Mouse (Mus musculus) left cerebral cortex, postnatal 36 days (tissue): Measurements from ENCODE around the gene Tead2. TPM values are rescaled to one million over a fixed set of nuclear protein-coding genes. Genes with fewer than 3 reads are reported as not detected.

Source experiments
- DNase-seq, 2 experiments: peaks; one replicate each; pipeline ENCODE4 v3.0.0; 2021 to 2022; ENCODE audit warnings: low spot score in 2 of 2, mixed read lengths in 1 of 2
- intact Hi-C: fragments of 180-260 bp; cut with DNase I; formaldehyde crosslinking; loops from one replicate; pipeline ENCODE4 v1.15.1; 2025
- total RNA-seq, 2 experiments: library from RNA; stranded (reverse); gene quantifications; 2 replicates each; pipeline ENCODE4 v1.2.3; 2021

The Tead2 gene
- total RNA-seq, 2 experiments from 2014 or later = 3.9 to 5.6 TPM

DNA sequence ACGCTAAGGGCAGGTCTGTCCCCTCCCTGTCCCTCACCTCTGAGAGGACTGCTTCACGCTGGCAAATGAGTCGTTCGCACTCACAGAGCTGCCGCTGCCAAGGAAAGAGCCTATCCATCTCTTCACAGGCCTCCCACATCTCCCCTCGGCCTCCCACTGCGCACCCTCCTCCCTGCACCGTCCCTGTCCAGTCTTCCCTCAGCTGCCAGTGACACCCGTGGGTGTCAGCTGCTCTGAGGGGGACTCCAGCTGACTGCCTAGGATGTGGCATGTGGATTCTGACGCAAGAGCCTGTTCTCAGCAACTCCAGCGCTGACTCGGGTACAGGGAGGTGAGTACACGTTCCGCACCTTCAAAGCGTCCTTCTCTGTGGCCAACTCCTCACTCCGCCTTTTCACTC lies 26.0 kb upstream of the Tead2 start:
- DNase-seq = peak; percentile 73 to 80

DNA sequence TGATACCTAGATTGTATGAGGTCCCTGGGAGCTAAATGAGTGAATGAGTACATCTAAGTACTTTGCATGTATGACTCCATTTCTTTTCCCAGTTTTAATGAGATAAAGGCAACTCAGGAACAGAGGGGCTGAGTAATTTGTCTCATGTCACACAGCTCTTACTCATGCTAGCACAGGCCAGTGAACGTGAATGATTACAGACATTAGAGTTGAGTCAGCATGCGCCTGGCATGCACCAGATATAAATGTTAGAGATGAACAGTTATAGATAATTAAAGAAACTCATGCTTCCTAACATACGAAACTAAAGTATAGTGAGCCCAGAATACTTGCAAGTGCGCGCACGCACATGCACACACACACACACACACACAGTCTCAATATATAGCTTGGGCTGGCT lies 25.4 kb upstream of the Tead2 start:
- DNase-seq = no peak
- intact Hi-C loops = loop anchor here (2.0 kb wide), 1 partner anchor 43 kb away; no protein-coding TSS in a partner anchor

More for the DNA sequence above, 26.0 kb upstream of the Tead2 start:
- intact Hi-C loops = no loop called here

GRCm38 (mm10) chr7:45191161-45191560 lies 24.4 kb upstream of the Tead2 start:
- no peak for DNase-seq
- intact Hi-C loops = loop anchor here (2.0 kb wide), 1 partner anchor 42 kb away; no protein-coding TSS in a partner anchor

DNA sequence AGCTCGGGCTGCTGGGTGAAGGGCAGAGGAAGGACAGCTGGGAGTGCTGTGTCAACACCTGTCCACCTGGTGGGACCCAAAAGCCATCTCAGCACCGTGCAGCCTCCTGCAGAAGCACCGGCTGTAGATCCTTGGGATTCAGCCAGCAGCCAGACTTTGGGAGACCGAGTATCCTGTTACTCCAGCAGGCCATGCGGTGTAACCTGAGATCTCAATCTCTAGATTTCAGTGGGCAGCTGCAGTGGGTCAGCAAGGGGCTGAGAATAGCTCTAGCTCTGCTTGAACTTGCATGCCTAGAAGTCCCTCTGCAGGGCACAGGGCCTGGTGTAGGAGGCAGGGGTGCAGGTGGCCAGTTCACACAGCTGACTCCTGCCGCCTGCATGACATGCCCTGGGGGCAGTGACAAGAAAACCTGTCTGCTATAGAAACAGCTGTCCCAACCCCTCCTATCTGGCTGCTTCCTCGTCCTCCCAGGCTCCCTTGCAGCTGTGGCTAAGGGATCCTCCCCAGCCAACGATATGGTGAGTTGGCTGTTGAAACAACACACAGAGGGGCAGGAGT lies 23.7 kb upstream of the Tead2 start:
- intact Hi-C loops = loop anchor here (2.0 kb wide), 1 partner anchor 41 kb away; no protein-coding TSS in a partner anchor
- no peak for DNase-seq

DNA sequence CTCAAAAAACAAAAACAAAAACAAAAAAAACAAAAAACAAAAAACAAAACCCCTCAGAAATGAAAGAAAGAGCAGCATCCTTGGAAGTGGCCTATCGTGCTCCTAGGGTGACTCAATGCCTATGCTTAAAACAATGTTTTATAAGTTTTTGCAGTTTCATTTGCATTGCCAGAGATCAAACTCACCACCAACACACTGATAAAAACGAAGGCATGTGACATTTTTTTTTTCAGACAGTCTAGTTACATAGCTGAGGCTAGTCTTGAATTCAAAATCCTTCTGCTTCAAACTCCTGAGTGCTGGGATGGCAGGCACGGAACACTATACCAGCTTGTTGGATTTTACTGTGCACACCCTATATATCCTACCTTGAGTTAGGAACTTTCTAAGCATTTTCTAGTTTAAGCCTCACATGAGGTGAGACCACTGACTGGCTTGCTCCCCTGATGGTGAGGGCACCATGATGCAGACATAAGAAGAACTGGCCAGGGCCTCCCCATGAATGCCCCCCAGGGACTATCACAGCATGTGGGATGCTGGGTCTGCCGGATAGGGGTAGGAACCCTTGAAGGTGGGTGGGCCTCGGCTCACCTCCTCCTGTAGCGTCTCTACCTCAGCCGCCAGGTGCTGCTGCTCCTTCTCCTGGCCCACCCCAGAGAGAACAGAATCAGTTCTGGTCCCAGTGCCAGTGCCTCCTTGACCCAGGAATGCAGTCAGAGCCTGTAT lies 22.8 kb upstream of the Tead2 start:
- intact Hi-C loops = no loop called here
- no peak for DNase-seq

DNA sequence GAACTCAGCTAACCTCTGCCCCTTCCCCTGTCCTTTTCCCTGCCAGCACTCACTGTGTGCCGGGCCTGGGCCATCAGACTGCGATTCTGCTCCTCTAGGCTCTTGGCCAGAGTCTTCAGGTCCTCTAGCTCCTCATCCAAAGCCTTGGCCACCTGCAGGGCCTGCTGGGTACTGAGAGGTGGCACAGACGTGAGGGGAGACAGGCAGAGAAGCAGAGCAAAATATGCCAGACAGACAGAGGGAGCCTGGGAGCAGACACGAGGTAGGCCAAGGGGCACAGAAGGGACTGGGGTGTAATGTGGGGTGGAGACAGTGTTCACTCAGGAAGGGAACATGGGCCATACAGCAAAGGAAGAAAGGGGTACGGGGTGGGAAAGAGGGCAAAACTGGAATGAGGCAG lies 22.1 kb upstream of the Tead2 start:
- DNase-seq = no peak
- intact Hi-C loops = no loop called here

GRCm38 (mm10) chr7:45193871-45194785 lies 21.4 kb upstream of the Tead2 start:
- intact Hi-C loops = no loop called here
- no peak for DNase-seq

DNA sequence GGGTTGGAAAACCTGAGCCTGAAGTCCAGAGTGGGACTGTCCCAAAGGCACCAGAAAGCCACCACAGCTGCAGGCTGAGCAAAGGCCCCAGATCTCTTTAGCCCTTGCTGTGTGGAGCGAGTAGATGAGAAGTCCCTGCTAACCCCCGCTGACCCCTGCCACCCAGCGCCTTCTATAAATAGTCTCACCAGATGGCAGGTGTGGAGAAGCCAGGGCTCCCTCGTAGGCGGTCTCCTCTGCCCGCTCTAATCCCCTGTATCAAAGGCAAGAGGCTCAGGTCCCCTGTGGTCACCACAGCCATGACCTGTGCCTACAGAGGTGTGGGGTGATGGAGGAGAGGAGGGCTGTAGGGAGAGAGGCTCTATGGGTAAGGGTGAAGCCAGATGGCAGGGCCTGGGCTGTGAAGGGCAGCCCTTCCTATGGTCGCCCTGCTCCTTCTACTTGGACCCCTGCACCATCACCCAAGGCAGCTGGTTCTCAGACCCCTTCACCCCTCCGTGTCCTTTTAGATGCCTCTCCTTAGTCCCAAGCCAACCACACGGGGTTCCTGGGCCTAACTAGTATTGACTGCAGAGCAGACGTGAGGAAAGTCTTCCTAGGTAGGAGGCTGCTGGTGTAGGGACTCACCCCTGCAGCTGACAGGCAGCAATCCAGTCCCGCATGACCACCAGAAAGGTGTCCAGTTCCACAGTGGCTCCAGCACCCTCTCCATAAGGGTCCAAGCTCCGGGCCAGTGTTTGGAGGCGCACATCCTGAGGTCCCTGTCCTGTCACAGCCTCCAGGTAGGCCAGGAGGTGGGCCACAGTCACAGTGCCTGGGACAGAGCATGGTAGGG lies 20.0 kb upstream of the Tead2 start:
- intact Hi-C loops = loop anchor here (2.0 kb wide), 1 partner anchor 33 kb away; the partner anchor contains the start of gene Slc17a7
- no peak for DNase-seq

DNA sequence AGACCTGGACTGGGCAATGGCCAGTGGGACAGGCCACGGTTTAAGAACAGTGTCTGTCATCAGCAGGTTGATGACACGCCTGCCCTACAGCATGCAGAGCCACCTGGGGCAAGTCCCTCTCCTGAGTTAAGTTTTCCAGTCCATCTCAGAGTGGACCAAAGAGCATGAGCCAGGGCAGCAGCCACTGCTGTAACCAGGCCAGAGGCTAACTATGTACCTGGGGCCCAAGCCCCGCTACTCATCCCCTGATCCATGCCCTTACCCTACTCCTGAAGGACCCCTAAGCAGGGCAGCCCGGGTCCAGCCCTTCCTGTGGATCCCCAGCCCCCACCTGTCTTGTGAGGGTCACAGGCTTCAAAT lies 19.4 kb upstream of the Tead2 start:
- DNase-seq = no peak
- intact Hi-C loops = loop anchor here (2.0 kb wide), 1 partner anchor 33 kb away; the partner anchor contains the start of gene Slc17a7

GRCm38 (mm10) chr7:45196994-45197393 lies 18.6 kb upstream of the Tead2 start:
- no peak for DNase-seq
- intact Hi-C loops = loop anchor here (2.0 kb wide), 1 partner anchor 34 kb away; the partner anchor contains the start of gene Slc17a7

- intact Hi-C loops = no loop called here
- DNase-seq = peak; percentile 69 to 75
These were observed 17.1 kb upstream of the Tead2 start for GRCm38 (mm10) chr7:45198435-45198834.

GRCm38 (mm10) chr7:45198961-45199360 lies 16.6 kb upstream of the Tead2 start:
- intact Hi-C loops = no loop called here
- peak; percentile 64 to 75 for DNase-seq

DNA sequence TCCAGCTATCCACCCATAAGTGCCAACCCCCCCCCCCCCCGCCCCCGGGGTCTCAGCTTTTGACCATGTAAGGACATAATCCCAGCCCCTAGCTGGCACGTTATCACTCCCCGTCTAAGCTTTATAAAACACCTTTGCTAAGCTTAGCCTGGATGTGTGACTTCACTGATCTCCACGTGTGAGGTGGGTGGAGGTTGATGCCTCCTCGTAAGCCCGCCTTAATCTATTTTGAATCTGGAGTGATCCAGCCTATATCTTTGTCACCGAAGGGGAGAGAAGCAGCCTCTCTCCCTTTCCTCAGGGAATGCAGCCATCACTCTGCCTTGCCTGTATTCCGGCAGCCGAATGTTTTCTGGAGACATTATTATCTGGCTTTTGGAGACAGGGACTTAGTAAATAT lies 12.9 kb upstream of the Tead2 start:
- intact Hi-C loops = no loop called here

DNA sequence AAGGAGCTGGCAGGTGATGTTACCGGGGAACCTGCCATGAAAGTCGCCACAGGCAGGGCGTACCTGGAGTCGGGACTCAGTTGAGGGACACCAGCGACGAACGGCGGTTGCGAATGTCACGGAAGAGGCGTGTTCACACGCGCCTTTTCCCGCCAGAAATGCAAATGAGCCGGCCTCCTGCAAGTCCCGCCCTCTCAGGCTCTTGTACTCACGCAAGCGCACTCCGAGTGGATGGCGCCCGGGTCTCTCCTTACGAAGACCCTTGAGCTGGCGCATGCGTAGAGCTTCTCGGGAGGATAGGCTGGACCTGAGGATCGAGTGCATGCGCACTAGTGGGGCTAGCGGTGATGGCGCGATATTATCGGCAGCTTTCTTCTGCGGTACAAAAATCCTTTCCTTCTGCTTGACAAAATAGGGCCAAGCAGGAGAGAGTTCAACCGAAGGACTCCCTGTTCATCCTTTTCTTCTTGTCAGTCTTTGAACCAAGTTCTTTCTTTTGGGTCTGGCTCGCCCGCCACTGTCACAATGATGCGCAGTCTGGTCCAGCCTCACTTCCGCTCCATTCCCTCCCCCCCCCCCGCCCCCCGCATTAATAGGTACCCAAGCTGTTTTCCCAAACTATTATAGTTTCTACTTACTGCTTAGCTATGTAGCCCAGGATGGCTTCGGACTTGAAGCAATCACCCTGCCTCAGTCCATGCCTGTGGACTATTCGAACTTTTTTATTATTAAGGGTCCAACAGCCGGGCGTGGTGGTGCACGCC lies 11.0 kb upstream of the Tead2 start, which contains the start of gene Ccdc155:
Ccdc155 (minus strand) TSS at position 513 of the 764 bp plus-strand sequence.
- intact Hi-C loops = no loop called here
- peak; percentile 90 to 91 for DNase-seq

More for the DNA sequence above, 12.9 kb upstream of the Tead2 start:
- no peak for DNase-seq

DNA sequence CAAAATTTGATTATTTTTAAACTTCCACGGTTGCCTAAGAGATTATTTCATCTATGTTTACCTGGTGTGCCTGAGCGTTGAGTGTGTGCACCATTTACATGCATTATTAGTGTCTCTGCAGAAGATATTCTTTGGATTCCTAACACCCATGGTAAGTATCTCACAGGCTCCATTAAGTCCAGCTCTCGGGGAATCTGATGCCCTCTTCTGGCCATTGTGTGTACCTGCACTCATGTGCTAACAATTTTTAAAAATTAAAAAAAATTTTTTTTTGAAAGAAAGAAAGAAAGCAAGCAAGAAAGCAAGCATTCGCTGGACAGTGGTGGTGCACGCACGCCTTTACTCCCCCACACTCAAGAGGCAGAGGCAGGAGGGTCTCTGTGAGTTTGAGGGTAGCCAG lies 7.3 kb upstream of the Tead2 start:
- intact Hi-C loops = no loop called here
- no peak for DNase-seq

DNA sequence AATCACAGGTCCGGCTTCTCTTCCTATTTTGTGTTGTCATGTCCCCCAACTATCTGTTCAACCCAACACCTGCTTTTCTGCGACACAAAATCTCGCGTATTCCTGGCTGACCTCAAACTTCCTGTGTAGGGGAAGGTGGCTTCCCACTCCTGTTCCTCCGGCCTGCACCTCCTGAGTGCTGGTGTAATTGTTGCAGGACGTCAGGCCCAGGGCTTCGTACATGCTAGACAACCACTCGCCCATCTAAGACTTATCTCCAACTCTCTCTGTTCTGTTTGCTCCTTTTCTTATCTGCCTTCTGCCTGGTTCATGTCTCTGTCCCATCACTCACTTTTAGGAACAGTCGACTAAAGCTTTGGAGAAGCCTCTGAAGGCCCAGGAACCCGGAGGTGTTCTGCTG lies 4.5 kb upstream of the Tead2 start:
- intact Hi-C loops = no loop called here

GRCm38 (mm10) chr7:45211851-45212251 lies 3.7 kb upstream of the Tead2 start, which contains the start of gene Dkkl1:
Dkkl1 (minus strand) TSS chr7:45212147.
- intact Hi-C loops = no loop called here
- no peak for DNase-seq

More for the DNA sequence above, 4.5 kb upstream of the Tead2 start:
- no peak for DNase-seq

- intact Hi-C loops = no loop called here
- DNase-seq = no peak
These were observed 3.2 kb upstream of the Tead2 start for GRCm38 (mm10) chr7:45212356-45212755.
